Mouse (Mus musculus) layer of hippocampus, postnatal 25 days (tissue): ENCODE results near the gene Txndc11. TPM values are rescaled to one million over a fixed set of nuclear protein-coding genes. Genes with fewer than 3 reads are reported as not detected.

Source experiments
- DNase-seq, 2 experiments: peaks; one replicate each; pipeline ENCODE4 v3.0.0; 2022; ENCODE audit warnings: mixed read lengths in 2 of 2, low spot score in 1 of 2; ENCODE audit errors: extremely low spot score in 1 of 2
- total RNA-seq, 2 experiments: library from RNA; stranded (reverse); gene quantifications; 2 replicates each; pipeline ENCODE4 v1.2.3; 2021

Gene Txndc11
- total RNA-seq, 2 experiments from 2014 or later: 27.3 to 31.5 TPM

- DNase-seq: no peak
Observed at GRCm38 (mm10) chr16:11109198-11109740, 25.2 kb downstream of the Txndc11 start.

- DNase-seq: no peak
Observed at GRCm38 (mm10) chr16:11104905-11105304, 29.5 kb downstream of the Txndc11 start.

- no peak for DNase-seq
Observed at GRCm38 (mm10) chr16:11097301-11097700, 37.1 kb downstream of the Txndc11 start.

- no peak for DNase-seq
Observed at GRCm38 (mm10) chr16:11093717-11094386, 40.6 kb downstream of the Txndc11 start.

GRCm38 (mm10) chr16:11092523-11092922 lies 41.9 kb downstream of the Txndc11 start:
- no peak for DNase-seq

GRCm38 (mm10) chr16:11092061-11092460 lies 42.4 kb downstream of the Txndc11 start:
- DNase-seq: no peak

GRCm38 (mm10) chr16:11090836-11091570 lies 43.4 kb downstream of the Txndc11 start:
- DNase-seq: no peak

GRCm38 (mm10) chr16:11086856-11087588 lies 47.4 kb downstream of the Txndc11 start:
- no peak for DNase-seq

- DNase-seq: no peak
Observed at GRCm38 (mm10) chr16:11086299-11086698, 48.2 kb downstream of the Txndc11 start.

GRCm38 (mm10) chr16:11084181-11084580 lies 50.3 kb downstream of the Txndc11 start:
- DNase-seq: no peak

- no peak for DNase-seq
Observed at GRCm38 (mm10) chr16:11078216-11078869, 56.1 kb downstream of the Txndc11 start.

- no peak for DNase-seq
Observed at GRCm38 (mm10) chr16:11077601-11078201, 56.7 kb downstream of the Txndc11 start.

GRCm38 (mm10) chr16:11073060-11073459 lies 61.4 kb downstream of the Txndc11 start:
- DNase-seq: no peak

GRCm38 (mm10) chr16:11072454-11072853 lies 62.0 kb downstream of the Txndc11 start:
- DNase-seq: no peak

- DNase-seq: no peak
Observed at GRCm38 (mm10) chr16:11071887-11072286, 62.6 kb downstream of the Txndc11 start.

- no peak for DNase-seq
Observed at GRCm38 (mm10) chr16:11071176-11071575, 63.3 kb downstream of the Txndc11 start.

- DNase-seq: no peak
Observed at GRCm38 (mm10) chr16:11069710-11070420, 64.6 kb downstream of the Txndc11 start.

GRCm38 (mm10) chr16:11069271-11069670 lies 65.2 kb downstream of the Txndc11 start:
- DNase-seq: no peak

- DNase-seq: no peak
Observed at GRCm38 (mm10) chr16:11068666-11069065, 65.8 kb downstream of the Txndc11 start.
